Mouse (Mus musculus): ENCODE measurements around the gene Mob1b. TPM values are rescaled to one million over a fixed set of nuclear protein-coding genes. Genes with fewer than 3 reads are reported as not detected.

The Mob1b gene
- polyA plus RNA-seq (2014; fragmentation: Illumina TruSeq; extraction: RNeasy Lipid Tissue Mini Kit (QIAGEN cat#74804)) = 124 TPM

DNA sequence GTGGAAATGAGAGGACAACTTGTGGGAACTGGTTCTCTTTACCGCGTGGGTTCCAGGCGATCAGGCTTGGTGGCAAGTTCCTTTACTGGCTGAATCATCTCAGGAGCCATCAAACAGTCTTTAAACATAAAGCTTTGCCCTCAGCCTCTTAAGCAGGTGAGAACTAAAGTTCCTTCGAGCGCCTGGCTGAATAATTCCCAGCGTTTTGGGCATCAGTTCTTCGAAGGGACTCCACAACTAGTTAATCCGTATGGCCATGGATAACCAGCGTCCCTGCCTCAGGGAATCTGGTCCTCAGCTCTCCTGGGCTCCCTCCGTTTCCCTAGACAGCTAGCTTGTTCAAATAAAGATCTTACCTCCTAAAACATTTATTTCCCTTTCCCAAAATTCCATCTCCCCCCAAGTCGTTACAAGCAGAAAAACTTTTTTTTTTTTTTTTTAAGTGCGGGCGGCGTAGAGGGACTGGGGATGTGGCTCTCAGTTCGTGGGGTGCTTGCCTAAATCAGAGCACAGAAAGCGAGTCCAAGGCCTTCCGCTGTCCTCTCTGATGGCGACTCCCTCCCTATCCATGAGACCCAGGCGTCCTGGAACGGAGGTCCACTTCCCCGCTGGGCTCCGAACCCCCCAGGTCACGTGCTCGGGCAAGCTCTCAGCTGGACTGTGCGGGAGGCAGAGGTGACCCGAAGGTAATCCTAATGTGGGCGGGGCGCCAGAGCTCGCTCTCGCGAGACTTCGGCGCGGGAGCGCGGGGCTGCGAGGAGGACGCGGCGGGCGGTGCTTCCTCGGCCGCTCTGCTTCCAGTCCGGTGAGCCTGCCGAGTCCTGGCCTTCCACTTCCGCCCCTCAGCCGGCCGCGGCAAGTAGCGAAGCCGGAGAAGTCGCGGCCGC, at the start of gene Mob1b:
Gene Mob1b, plus strand, starts transcription at position 740 of the 887 bp plus-strand sequence.

DNA sequence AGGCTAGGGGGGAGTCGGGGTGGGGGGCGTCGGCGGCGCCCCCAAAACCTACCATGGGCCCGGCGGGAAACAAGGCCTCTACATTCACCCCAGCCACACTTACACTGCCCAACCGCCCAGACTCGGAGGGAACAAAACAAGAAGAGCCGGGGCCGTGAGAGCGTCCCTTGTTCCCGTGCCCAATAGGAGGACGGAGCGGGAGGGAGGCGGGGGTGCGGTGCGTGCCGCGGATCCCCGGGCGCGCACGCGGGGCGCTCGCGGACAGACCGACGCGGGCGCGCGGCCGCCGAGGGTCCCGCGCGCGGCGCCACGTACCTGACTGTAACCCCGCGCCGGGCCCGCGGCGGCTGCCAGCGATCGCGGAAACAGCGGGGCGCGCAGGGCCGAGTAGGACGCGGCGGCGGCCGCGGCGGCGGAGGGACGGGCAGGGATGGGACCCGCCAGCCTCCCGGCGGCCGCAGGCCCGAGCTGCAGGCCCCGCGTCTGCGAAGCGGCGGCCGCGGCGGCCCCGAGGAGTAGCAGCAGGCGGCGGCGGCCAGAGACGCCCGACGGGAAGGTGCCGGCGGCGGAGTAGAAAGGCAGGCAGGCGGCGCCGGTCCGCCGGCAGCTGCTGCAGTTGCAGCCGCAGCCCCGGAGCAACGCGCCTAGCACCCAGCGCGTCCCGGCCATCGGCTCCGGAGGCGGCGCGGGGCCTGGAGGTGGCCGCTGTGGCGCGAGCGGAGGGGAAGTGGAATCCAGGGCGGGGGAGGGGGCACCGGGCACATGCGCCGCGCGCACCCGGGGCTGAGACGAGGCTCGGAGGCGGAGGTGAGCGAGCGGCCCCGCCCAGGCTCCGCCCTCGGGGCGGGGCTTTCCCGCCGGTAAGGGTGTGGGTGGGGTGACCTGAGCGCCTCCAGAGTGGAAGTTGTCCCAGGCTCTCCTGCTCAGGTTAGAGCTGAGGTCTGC, 44.9 kb upstream of the Mob1b start, which contains the start of gene Grsf1:
Gene Grsf1, minus strand, starts transcription at position 729 of the 945 bp plus-strand sequence.

DNA sequence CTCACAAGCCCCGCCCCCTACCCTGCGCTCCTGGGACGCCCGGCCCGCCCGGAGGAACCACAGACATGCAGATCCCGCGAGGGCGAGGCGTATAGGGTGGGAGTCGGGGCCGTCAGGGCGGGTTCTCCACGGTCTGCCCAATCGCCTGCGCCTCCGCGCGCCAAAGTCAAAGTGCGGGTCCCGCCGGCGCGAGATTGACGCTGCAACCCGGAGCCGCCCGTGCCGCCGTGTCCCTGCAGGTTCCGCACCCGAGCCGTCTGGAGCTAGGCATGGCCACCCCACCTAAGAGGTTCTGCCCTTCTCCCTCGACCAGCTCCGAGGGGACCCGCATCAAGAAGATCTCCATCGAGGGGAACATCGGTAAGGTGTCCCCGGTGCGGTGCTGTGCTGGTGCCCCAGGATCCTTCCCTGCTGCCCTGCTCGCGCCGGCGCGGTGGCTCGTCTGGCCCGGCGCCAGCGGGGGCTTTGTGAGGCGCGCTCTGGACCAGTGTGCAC, 44.4 kb downstream of the Mob1b start, which contains the start of gene Dck:
Gene Dck, plus strand, starts transcription at position 10 of the 495 bp plus-strand sequence.

Other genes starting within 250 kb of the Mob1b start
- not detected for gene Enam, start 232.9 kb upstream of the Mob1b start, polyA plus RNA-seq (2014; fragmentation: Illumina TruSeq; extraction: RNeasy Lipid Tissue Mini Kit (QIAGEN cat#74804))
- 8.8 TPM for gene Jchain, start 193.0 kb upstream of the Mob1b start, polyA plus RNA-seq (2014; fragmentation: Illumina TruSeq; extraction: RNeasy Lipid Tissue Mini Kit (QIAGEN cat#74804))
- 99.1 TPM for gene Utp3, start 166.4 kb upstream of the Mob1b start, polyA plus RNA-seq (2014; fragmentation: Illumina TruSeq; extraction: RNeasy Lipid Tissue Mini Kit (QIAGEN cat#74804))
- 45.0 TPM for gene Rufy3, start 155.8 kb upstream of the Mob1b start, polyA plus RNA-seq (2014; fragmentation: Illumina TruSeq; extraction: RNeasy Lipid Tissue Mini Kit (QIAGEN cat#74804))
- gene Grsf1, start 44.7 kb upstream of the Mob1b start, polyA plus RNA-seq (2014; fragmentation: Illumina TruSeq; extraction: RNeasy Lipid Tissue Mini Kit (QIAGEN cat#74804)) = 356 TPM
- 24.9 TPM for gene Dck, start 44.1 kb downstream of the Mob1b start, polyA plus RNA-seq (2014; fragmentation: Illumina TruSeq; extraction: RNeasy Lipid Tissue Mini Kit (QIAGEN cat#74804))
- 19.6 TPM for gene Slc4a4, start 166.0 kb downstream of the Mob1b start, polyA plus RNA-seq (2014; fragmentation: Illumina TruSeq; extraction: RNeasy Lipid Tissue Mini Kit (QIAGEN cat#74804))